Mouse (Mus musculus) myocyte (in vitro differentiated cells): ENCODE measurements around the gene Adgrv1.

Experiments used
- MYOD1 ChIP-seq, 3 experiments: IDR thresholded peaks; one replicate each; pipeline ENCODE4 v1.6.1; 2011; ENCODE audit warnings: control low read depth in 2 of 3, low read depth in 2 of 3, mild to moderate bottlenecking in 2 of 3, moderate library complexity in 1 of 3; ENCODE audit not compliant: insufficient read length in 2 of 3, control insufficient read depth in 1 of 3
- POLR2A ChIP-seq: IDR thresholded peaks from one replicate; pipeline ENCODE4 v1.6.1; 2011; ENCODE audit warnings: low read depth, mild to moderate bottlenecking, control low read depth, moderate library complexity; ENCODE audit not compliant: insufficient read length
- REST ChIP-seq: IDR thresholded peaks from one replicate; pipeline ENCODE4 v1.6.1; 2011; ENCODE audit warnings: mild to moderate bottlenecking, control low read depth, moderate library complexity; ENCODE audit not compliant: insufficient read depth, insufficient read length
- USF1 ChIP-seq: IDR thresholded peaks from one replicate; pipeline ENCODE4 v1.6.1; 2011; ENCODE audit warnings: low read depth, mild to moderate bottlenecking, control low read depth, moderate library complexity

DNA sequence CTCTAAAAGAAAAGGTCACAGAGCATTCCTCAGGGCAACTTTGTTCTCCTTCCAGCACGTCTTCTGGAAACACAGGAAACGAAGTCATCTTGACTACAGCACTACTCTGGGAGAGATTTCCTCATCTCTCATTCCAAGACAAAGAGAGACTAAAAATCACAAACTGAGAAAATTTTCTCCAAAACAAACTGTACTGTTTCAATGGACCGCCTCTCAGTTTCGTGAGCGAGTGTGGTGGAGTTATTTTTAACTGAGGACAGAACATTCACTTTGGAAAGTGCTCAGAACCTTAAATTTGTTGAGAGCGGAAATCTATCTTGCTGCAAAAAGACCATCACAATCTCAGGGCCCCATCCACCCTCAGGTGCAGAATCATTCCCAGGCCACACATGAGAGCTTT lies 538.4 kb downstream of the Adgrv1 start:
- TF ChIP-seq USF1: no peak
- TF ChIP-seq POLR2A: no peak
- no peak for TF ChIP-seq MYOD1 (IDR thresholded peaks at IDR 0.05; ENCODE audit: control insufficient read depth in 1 of 3, insufficient read length in 2 of 3, low read depth in 2 of 3)
- no peak for TF ChIP-seq REST
